Mouse (Mus musculus) liver, embryonic 16.5 days (tissue): ENCODE measurements at regions not wholly inside any gene's neighbourhood (a gene's known extent, or its start where the extent isn't known, plus 50 kb on each side); places are given as distances from the start of the nearest gene placed in this dataset.

Experiments used
- ATAC-seq: fragments of 200-750 bp; cut with Nextera tagmentation; 2 replicates; pipeline ENCODE4 v1.8.0; 2017; ENCODE audit warnings: low read depth, mild to moderate bottlenecking, moderate number of reproducible peaks, moderate library complexity
- H3K27ac ChIP-seq: fragments of 300-500 bp; sonication (generic); 2 replicates; pipeline ENCODE4 v1.5.1; 2014; ENCODE audit warnings: mild to moderate bottlenecking, low read length
- H3K27me3 ChIP-seq: fragments of 300-500 bp; sonication (generic); 2 replicates; pipeline ENCODE4 v1.6.1; 2014; ENCODE audit warnings: low read depth, low read length, mixed read lengths; ENCODE audit not compliant: control insufficient read depth, insufficient read depth
- H3K36me3 ChIP-seq: fragments of 300-500 bp; sonication (generic); 2 replicates; pipeline ENCODE4 v1.6.1; 2014; ENCODE audit warnings: mild to moderate bottlenecking; ENCODE audit not compliant: control insufficient read depth, insufficient read depth
- H3K4me1 ChIP-seq: fragments of 300-500 bp; sonication (generic); 2 replicates; pipeline ENCODE4 v1.6.1; 2014; ENCODE audit warnings: low read depth, low read length, mixed read lengths; ENCODE audit not compliant: control insufficient read depth
- H3K4me2 ChIP-seq: fragments of 300-500 bp; sonication (generic); 2 replicates; pipeline ENCODE4 v1.6.1; 2014; ENCODE audit warnings: low read depth, low read length, mixed read lengths
- H3K4me3 ChIP-seq: fragments of 300-500 bp; sonication (generic); 2 replicates; pipeline ENCODE4 v1.5.1; 2014; ENCODE audit warnings: low read depth, mild to moderate bottlenecking, low read length
- H3K9ac ChIP-seq: fragments of 300-500 bp; sonication (generic); 2 replicates; pipeline ENCODE4 v1.6.1; 2014; ENCODE audit warnings: low read depth, low read length
- H3K9me3 ChIP-seq: fragments of 300-500 bp; sonication (generic); replicated peaks from 2 replicates; pipeline ENCODE4 v1.6.1; 2016; ENCODE audit warnings: low read length; ENCODE audit not compliant: control insufficient read depth
- WGBS: fragments of 180-500 bp; shearing (Covaris S2); extraction: QIAGEN DNeasy Blood & Tissue Kit; methylation state at CpG from one replicate; pipeline ENCODE4 v1.1.7; 2014; ENCODE audit not compliant: insufficient replicate concordance; 5-methylcytosine and 5-hydroxymethylcytosine counted together

- Histone ChIP-seq H3K9me3 (no peaks in the 10 kb centered on the region), H3K27me3 (no peaks in the 10 kb centered on the region), H3K4me2 (no peak overlapping the region), H3K27ac (no peak overlapping the region), H3K4me3 (no peak overlapping the region), H3K4me1 (no peaks in the 10 kb centered on the region), H3K36me3 (no peaks in the 10 kb centered on the region), H3K9ac (no peak overlapping the region)
- ATAC-seq = no peak
- WGBS = 10% methylated on average over 2 of the region's 2 CpGs
Observed at GRCm38 (mm10) chr13:83111503-83111902, 392.3 kb upstream of the Mef2c start.

GRCm38 (mm10) chr13:83112323-83112722 lies 391.5 kb upstream of the Mef2c start:
- Histone ChIP-seq H3K9ac (no peak overlapping the region), H3K27ac (no peak overlapping the region), H3K9me3 (no peaks in the 10 kb centered on the region), H3K4me1 (no peaks in the 10 kb centered on the region), H3K4me2 (no peak overlapping the region), H3K4me3 (no peak overlapping the region), H3K36me3 (no peaks in the 10 kb centered on the region), H3K27me3 (no peaks in the 10 kb centered on the region)
- ATAC-seq = 0 out of 2 replicates have a peak, but pooled peaks have one; percentile 39
- WGBS = 17% methylated on average over 1 of the region's 1 CpGs

GRCm38 (mm10) chr13:83112741-83113140 lies 391.1 kb upstream of the Mef2c start:
- no peak overlapping the region for H3K4me3 ChIP-seq
- H3K9me3 ChIP-seq = no peaks in the 10 kb centered on the region
- H3K9ac ChIP-seq = no peak overlapping the region
- H3K4me2 ChIP-seq = no peak overlapping the region
- H3K27ac ChIP-seq = no peak overlapping the region
- 0 out of 2 replicates have a peak, but pooled peaks have one; percentile 37 for ATAC-seq
- no peaks in the 10 kb centered on the region for H3K27me3 ChIP-seq
- no peaks in the 10 kb centered on the region for H3K36me3 ChIP-seq
- WGBS = 17% methylated on average over 5 of the region's 5 CpGs
- H3K4me1 ChIP-seq = no peaks in the 10 kb centered on the region

GRCm38 (mm10) chr13:83113808-83114207 lies 390.0 kb upstream of the Mef2c start:
- H3K4me2 ChIP-seq = no peak overlapping the region
- no peak for ATAC-seq
- no peaks in the 10 kb centered on the region for H3K27me3 ChIP-seq
- H3K27ac ChIP-seq = no peak overlapping the region
- H3K4me1 ChIP-seq = no peaks in the 10 kb centered on the region
- no peak overlapping the region for H3K4me3 ChIP-seq
- no peak overlapping the region for H3K9ac ChIP-seq
- no peaks in the 10 kb centered on the region for H3K9me3 ChIP-seq
- H3K36me3 ChIP-seq = no peaks in the 10 kb centered on the region

- WGBS = 59% methylated on average over 2 of the region's 2 CpGs
Observed at GRCm38 (mm10) chr13:83114401-83114800, 389.4 kb upstream of the Mef2c start.

GRCm38 (mm10) chr13:83115691-83116090 lies 388.1 kb upstream of the Mef2c start:
- no peaks in the 10 kb centered on the region for H3K9me3 ChIP-seq
- no peaks in the 10 kb centered on the region for H3K4me1 ChIP-seq
- 61% methylated on average over 2 of the region's 2 CpGs for WGBS
- no peak overlapping the region for H3K4me3 ChIP-seq
- no peak for ATAC-seq
- no peaks in the 10 kb centered on the region for H3K36me3 ChIP-seq
- no peaks in the 10 kb centered on the region for H3K27me3 ChIP-seq
- no peak overlapping the region for H3K4me2 ChIP-seq
- H3K27ac ChIP-seq = no peak overlapping the region
- H3K9ac ChIP-seq = no peak overlapping the region

More at GRCm38 (mm10) chr13:83114401-83114800, 389.4 kb upstream of the Mef2c start:
- no peaks in the 10 kb centered on the region for H3K36me3 ChIP-seq
- H3K9ac ChIP-seq = no peak overlapping the region
- H3K27me3 ChIP-seq = no peaks in the 10 kb centered on the region
- no peak for ATAC-seq
- H3K27ac ChIP-seq = no peak overlapping the region
- H3K9me3 ChIP-seq = no peaks in the 10 kb centered on the region
- no peaks in the 10 kb centered on the region for H3K4me1 ChIP-seq
- H3K4me2 ChIP-seq = no peak overlapping the region
- H3K4me3 ChIP-seq = no peak overlapping the region

- Histone ChIP-seq H3K4me1 (no peaks in the 10 kb centered on the region), H3K9ac (no peak overlapping the region), H3K36me3 (no peaks in the 10 kb centered on the region), H3K27me3 (no peaks in the 10 kb centered on the region), H3K4me3 (no peak overlapping the region), H3K9me3 (no peaks in the 10 kb centered on the region), H3K27ac (no peak overlapping the region), H3K4me2 (no peak overlapping the region)
- 70% methylated on average over 4 of the region's 4 CpGs for WGBS
- ATAC-seq = no peak
Observed at GRCm38 (mm10) chr13:83120343-83120742, 383.5 kb upstream of the Mef2c start.

GRCm38 (mm10) chr13:83123596-83123995 lies 380.2 kb upstream of the Mef2c start:
- Histone ChIP-seq H3K4me3 (no peak overlapping the region), H3K9ac (no peak overlapping the region), H3K4me2 (no peak overlapping the region), H3K36me3 (no peaks in the 10 kb centered on the region), H3K27me3 (no peaks in the 10 kb centered on the region), H3K27ac (no peak overlapping the region), H3K9me3 (no peaks in the 10 kb centered on the region), H3K4me1 (no peaks in the 10 kb centered on the region)
- ATAC-seq = no peak

- no peaks in the 10 kb centered on the region for H3K9me3 ChIP-seq
- ATAC-seq = no peak
- no peak overlapping the region for H3K4me2 ChIP-seq
- H3K36me3 ChIP-seq = no peaks in the 10 kb centered on the region
- no peaks in the 10 kb centered on the region for H3K4me1 ChIP-seq
- no peak overlapping the region for H3K27ac ChIP-seq
- 77% methylated on average over 2 of the region's 2 CpGs for WGBS
- H3K9ac ChIP-seq = no peak overlapping the region
- no peaks in the 10 kb centered on the region for H3K27me3 ChIP-seq
- H3K4me3 ChIP-seq = no peak overlapping the region
Observed at GRCm38 (mm10) chr13:83124651-83125050, 379.2 kb upstream of the Mef2c start.

- ATAC-seq = no peak
- 75% methylated on average over 2 of the region's 2 CpGs for WGBS
- Histone ChIP-seq H3K4me3 (no peak overlapping the region), H3K27me3 (no peaks in the 10 kb centered on the region), H3K4me2 (no peak overlapping the region), H3K9ac (no peak overlapping the region), H3K27ac (no peak overlapping the region), H3K4me1 (no peaks in the 10 kb centered on the region), H3K9me3 (no peaks in the 10 kb centered on the region), H3K36me3 (no peaks in the 10 kb centered on the region)
Observed at GRCm38 (mm10) chr13:83126438-83126837, 377.4 kb upstream of the Mef2c start.
